Mouse (Mus musculus): ENCODE results near the gene Daxx. TPM values are rescaled to one million over a fixed set of nuclear protein-coding genes. Genes with fewer than 3 reads are reported as not detected.
"Not testable (repeated sequence)": the region's sequence is repeated elsewhere in the genome, so short reads cannot be mapped to it uniquely, and the experiment has no call there.

The Daxx gene
- total RNA-seq, 2 experiments from 2014 or later: 10.2 to 11.7 TPM

GRCm38 (mm10) chr17:33902491-33902890 is 6.7 kb upstream of the Daxx start:
- DNase-seq: no peak

GRCm38 (mm10) chr17:33903911-33904651 is 5.1 kb upstream of the Daxx start:
- not testable (repeated sequence) for DNase-seq

GRCm38 (mm10) chr17:33904835-33905234 is 4.4 kb upstream of the Daxx start, which contains the start of gene Platr17:
Gene Platr17, plus strand, starts transcription at chr17:33905135.
- DNase-seq: not testable (repeated sequence)

GRCm38 (mm10) chr17:33908331-33909076 is 710 bp upstream of the Daxx start:
- no peak for DNase-seq

GRCm38 (mm10) chr17:33909869-33910250 is 646 bp downstream of the Daxx start:
- no peak for DNase-seq

- DNase-seq: no peak
Measured at GRCm38 (mm10) chr17:33910346-33911051, 1.3 kb downstream of the Daxx start.

- no peak for DNase-seq
Measured at GRCm38 (mm10) chr17:33911052-33911812, 2.0 kb downstream of the Daxx start.

- no peak for DNase-seq
Measured at GRCm38 (mm10) chr17:33911813-33912414, 2.7 kb downstream of the Daxx start.

- DNase-seq: no peak
Measured at GRCm38 (mm10) chr17:33913264-33913663, 4.0 kb downstream of the Daxx start.

GRCm38 (mm10) chr17:33913905-33914304 is 4.7 kb downstream of the Daxx start:
- DNase-seq: no peak

- DNase-seq: no peak
Measured at GRCm38 (mm10) chr17:33914969-33915391, 5.8 kb downstream of the Daxx start.

GRCm38 (mm10) chr17:33915671-33916250 is 6.5 kb downstream of the Daxx start, which contains the start of the genes Tapbp and Zbtb22:
Gene Tapbp, plus strand, starts transcription at chr17:33915899.
Gene Zbtb22, plus strand, starts transcription at chr17:33915904.
- peak; percentile 97 for DNase-seq

- no peak for DNase-seq
Measured at GRCm38 (mm10) chr17:33916294-33916693, 7.1 kb downstream of the Daxx start.

GRCm38 (mm10) chr17:33916847-33917655 is 7.8 kb downstream of the Daxx start:
- DNase-seq: no peak

- no peak for DNase-seq
Measured at GRCm38 (mm10) chr17:33917656-33918292, 8.6 kb downstream of the Daxx start.

- no peak for DNase-seq
Measured at GRCm38 (mm10) chr17:33918293-33919203, 9.3 kb downstream of the Daxx start.

GRCm38 (mm10) chr17:33919351-33920281 is 10.4 kb downstream of the Daxx start:
- DNase-seq: peak; percentile 81

Data from gastrocnemius, postnatal 25 days (tissue).